In genomic region chr9:114026261-114026934, GRCm38 (mm10) we compare ENCODE assay signal across 8 mouse cellular contexts. TPM values are rescaled to one million over a fixed set of nuclear protein-coding genes. Genes with fewer than 3 reads are reported as not detected.
DNase-seq lines count a peak whose midpoint lies in the region; ATAC-seq lines count a peak whose summit lies in the region.

No protein-coding gene starts in this region.

- H3K27me3 ChIP-seq in hindbrain, embryonic 15.5 days: no peaks in the 10 kb centered on the region

- no peaks in the 10 kb centered on the region for H3K36me3 ChIP-seq in hindbrain, embryonic 15.5 days

- under 1% methylated on average over 46 of the region's 52 CpGs for WGBS in hindbrain, embryonic 15.5 days

- H3K27ac ChIP-seq in hindbrain, embryonic 15.5 days (replicated peaks): peak overlapping the region; percentile 79

- H3K4me1 ChIP-seq in hindbrain, embryonic 15.5 days (replicated peaks): peaks cover 12% of the 10 kb centered on the region

- no peaks in the 10 kb centered on the region for H3K9me3 ChIP-seq in hindbrain, embryonic 15.5 days

- DNase-seq in T-cell, adult 2 months (ENCODE audit: low spot score): peak; percentile 84
- peak; percentile 92 to 93 for DNase-seq in cerebellum, postnatal 14 days
- peak; percentile 81 to 82 for DNase-seq in frontal cortex, postnatal 14 days (ENCODE audit: low spot score in 2 of 2)
- peak; percentile 81 for DNase-seq in left cerebral cortex, adult 11 months (ENCODE audit: low spot score)
- DNase-seq in lung, postnatal 36 days: peak; percentile 76
- DNase-seq in retina, embryonic 14.5 days (ENCODE audit: low spot score): peak; percentile 93
- DNase-seq in thymus, postnatal 36 days: peak; percentile 76 to 85

- H3K4me2 ChIP-seq in hindbrain, embryonic 15.5 days: peak overlapping the region; percentile 71

- peak overlapping the region; percentile 53 for H3K4me3 ChIP-seq in hindbrain, embryonic 15.5 days

- peak overlapping the region; percentile 48 for H3K9ac ChIP-seq in hindbrain, embryonic 15.5 days

- ATAC-seq in hindbrain, embryonic 15.5 days (ENCODE audit: low FRiP score, low read depth): peak; percentile 96

RNA-seq across cellular contexts. Expression of gene Fbxl2, which starts 19.6 kb away (rescaled TPM):
- 27.9 and 28.5 TPM in 2 replicates for polyA plus RNA-seq in hindbrain, embryonic 15.5 days (2015; fragmentation: Nextera tagmentation; extraction: Ambion mirVana)

RNA-seq across cellular contexts. Expression of gene Susd5, which starts 30.5 kb away (rescaled TPM):
- polyA plus RNA-seq in hindbrain, embryonic 15.5 days (2015; fragmentation: Nextera tagmentation; extraction: Ambion mirVana): 1.1 TPM in 2 replicates

Comparison
In these comparisons a context has a peak if more than half of its experiments do, and no peak if none do; other contexts are left out.
1. Peak in every context shown above with its lines: DNase-seq, ATAC-seq, H3K4me3 ChIP-seq and H3K27ac ChIP-seq.